Mouse (Mus musculus) liver, embryonic 12.5 days (tissue): ENCODE measurements around the gene Eif4e2. TPM values are rescaled to one million over a fixed set of nuclear protein-coding genes. Genes with fewer than 3 reads are reported as not detected.

Source experiments
- ATAC-seq: fragments of 200-750 bp; cut with Nextera tagmentation; 2 replicates; pipeline ENCODE4 v1.8.0; 2017; ENCODE audit warnings: moderate number of reproducible peaks, mild to moderate bottlenecking, moderate library complexity
- H3K27ac ChIP-seq: fragments of 300-500 bp; sonication (generic); 2 replicates; pipeline ENCODE4 v1.5.1; 2016; ENCODE audit warnings: mild to moderate bottlenecking
- H3K27me3 ChIP-seq: fragments of 300-500 bp; sonication (generic); replicated peaks from 2 replicates; pipeline ENCODE4 v1.6.1; 2016; ENCODE audit warnings: mild to moderate bottlenecking, moderate library complexity
- H3K36me3 ChIP-seq: fragments of 300-500 bp; sonication (generic); 2 replicates; pipeline ENCODE4 v1.6.1; 2016; ENCODE audit warnings: mild to moderate bottlenecking, moderate library complexity
- H3K4me1 ChIP-seq: fragments of 300-500 bp; sonication (generic); 2 replicates; pipeline ENCODE4 v1.6.1; 2016
- H3K4me2 ChIP-seq: fragments of 300-500 bp; sonication (generic); 2 replicates; pipeline ENCODE4 v1.6.1; 2016; ENCODE audit warnings: mild to moderate bottlenecking, moderate library complexity
- H3K4me3 ChIP-seq: fragments of 300-500 bp; sonication (generic); 2 replicates; pipeline ENCODE4 v1.5.1; 2016; ENCODE audit warnings: mild to moderate bottlenecking, moderate library complexity
- H3K9ac ChIP-seq: fragments of 300-500 bp; sonication (generic); 2 replicates; pipeline ENCODE4 v1.6.1; 2016; ENCODE audit warnings: mild to moderate bottlenecking, moderate library complexity
- H3K9me3 ChIP-seq: fragments of 300-500 bp; sonication (generic); replicated peaks from 2 replicates; pipeline ENCODE4 v1.6.1; 2016; ENCODE audit warnings: mild to moderate bottlenecking, moderate library complexity
- WGBS: fragments of 180-500 bp; shearing (Covaris S2); methylation state at CpG from one replicate; pipeline ENCODE4 v1.1.7; 2016; ENCODE audit not compliant: insufficient replicate concordance; 5-methylcytosine and 5-hydroxymethylcytosine counted together
- polyA plus RNA-seq: library from polyadenylated mRNA; unstranded; fragments of >200 nt; fragmentation: Nextera tagmentation; extraction: Ambion mirVana; gene quantifications from 2 replicates; pipeline ENCODE4 v1.2.1, GENCODE M21; 2016

The Eif4e2 gene
- polyA plus RNA-seq, 1 experiment from 2014 or later: 114 TPM

DNA sequence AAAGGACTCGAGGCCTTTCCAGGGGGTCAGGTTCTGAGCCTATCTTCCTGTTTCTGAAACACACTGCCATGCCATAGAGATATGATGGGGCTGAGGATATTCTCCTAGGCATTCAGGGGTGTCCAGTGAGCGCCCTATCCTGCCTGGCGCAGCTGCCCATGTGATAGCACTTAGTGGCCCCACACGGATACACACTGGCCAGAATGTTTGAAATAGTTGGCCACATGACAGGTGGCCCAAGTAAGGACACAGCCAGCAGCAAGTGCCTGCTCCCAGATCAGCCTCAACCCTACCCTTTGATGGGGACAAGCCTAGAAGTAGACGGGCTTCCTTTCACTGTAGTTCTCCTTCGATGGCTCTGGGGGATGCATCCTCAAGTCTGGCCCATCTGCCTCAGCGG lies 9.2 kb upstream of the Eif4e2 start, which contains the start of gene Chrng:
TSS of gene Chrng (plus strand) at position 193 of the 400 bp plus-strand sequence.
- Histone ChIP-seq H3K27ac (no peak within 1 kb of the TSS), H3K9ac (no peak within 1 kb of the TSS), H3K4me2 (no peak within 1 kb of the TSS), H3K9me3 (no peaks in the 10 kb centered on the region), H3K27me3 (peaks cover 54% of the 10 kb centered on the region), H3K4me1 (no peaks in the 10 kb centered on the region), H3K36me3 (no peaks in the 10 kb centered on the region), H3K4me3 (no peak within 1 kb of the TSS)
- no peak for ATAC-seq
- WGBS: 72% methylated on average over 7 of the region's 7 CpGs

DNA sequence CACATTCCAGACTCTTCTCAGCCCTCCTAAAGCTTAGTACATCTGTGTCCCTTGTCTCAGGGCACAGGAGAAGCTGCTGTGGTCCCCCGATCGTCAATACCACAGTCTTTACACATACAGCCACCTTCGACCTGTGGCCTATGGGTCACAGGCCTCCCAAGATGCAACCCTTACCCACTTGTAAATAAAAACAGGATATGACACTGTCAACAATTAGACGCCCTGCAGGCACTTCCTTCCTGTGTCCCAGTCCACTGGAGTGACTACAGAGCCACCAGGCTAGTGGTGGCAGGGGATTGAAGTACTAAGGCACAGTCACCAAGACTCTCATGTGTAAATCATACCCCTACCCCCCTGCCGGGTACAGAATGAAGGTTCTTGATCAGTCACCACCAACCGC lies 8.7 kb upstream of the Eif4e2 start:
- H3K4me2 ChIP-seq: no peak overlapping the region
- H3K9me3 ChIP-seq: no peaks in the 10 kb centered on the region
- peaks cover 59% of the 10 kb centered on the region for H3K27me3 ChIP-seq
- WGBS: 43% methylated on average over 6 of the region's 6 CpGs
- H3K4me3 ChIP-seq: no peak overlapping the region
- no peak overlapping the region for H3K9ac ChIP-seq
- ATAC-seq: no peak
- H3K27ac ChIP-seq: no peak overlapping the region
- no peaks in the 10 kb centered on the region for H3K36me3 ChIP-seq
- H3K4me1 ChIP-seq: no peaks in the 10 kb centered on the region

DNA sequence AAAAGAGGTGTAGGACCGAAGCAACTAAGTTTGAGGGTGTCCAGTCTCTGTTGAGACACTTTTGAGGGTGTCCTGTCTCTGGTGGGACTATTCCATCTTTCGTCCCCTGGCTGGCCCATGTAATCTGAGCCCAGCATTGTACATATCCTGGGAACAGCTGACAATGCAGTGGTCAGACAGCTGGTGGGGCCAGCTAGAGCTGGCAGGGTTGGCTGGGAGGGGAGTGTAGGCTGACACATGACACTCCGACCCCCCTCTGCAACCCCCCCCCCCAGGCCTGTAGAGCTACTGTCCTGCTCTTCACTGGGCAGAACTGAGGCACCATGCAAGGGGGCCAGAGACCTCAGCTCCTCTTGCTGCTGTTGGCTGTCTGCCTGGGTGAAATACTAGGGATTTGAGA lies 8.2 kb upstream of the Eif4e2 start:
- Histone ChIP-seq H3K27ac (no peak overlapping the region), H3K4me3 (no peak overlapping the region)
- 37% methylated on average over 3 of the region's 3 CpGs for WGBS

DNA sequence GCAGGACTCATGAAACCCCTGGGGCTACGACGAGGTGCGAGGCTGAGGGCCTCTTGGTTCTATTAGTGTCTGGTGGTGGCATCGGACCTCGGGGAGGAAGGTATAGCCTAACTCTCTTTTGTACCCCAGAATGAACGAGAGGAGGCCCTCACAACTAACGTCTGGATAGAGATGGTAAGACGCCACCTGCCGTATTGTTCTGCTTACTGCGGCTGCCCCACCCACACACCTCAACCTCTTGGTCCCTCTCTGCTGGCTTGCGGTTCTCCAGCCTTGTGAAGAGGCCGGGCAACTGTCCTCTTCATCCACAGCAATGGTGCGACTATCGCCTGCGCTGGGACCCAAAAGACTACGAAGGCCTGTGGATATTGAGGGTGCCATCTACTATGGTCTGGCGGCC lies 7.4 kb upstream of the Eif4e2 start:
- no peak overlapping the region for H3K4me3 ChIP-seq
- peaks cover 64% of the 10 kb centered on the region for H3K27me3 ChIP-seq
- no peak for ATAC-seq
- no peak overlapping the region for H3K9ac ChIP-seq
- no peaks in the 10 kb centered on the region for H3K9me3 ChIP-seq
- 23% methylated on average over 17 of the region's 17 CpGs for WGBS
- H3K36me3 ChIP-seq: no peaks in the 10 kb centered on the region
- H3K4me2 ChIP-seq: no peak overlapping the region
- no peak overlapping the region for H3K27ac ChIP-seq
- H3K4me1 ChIP-seq: no peaks in the 10 kb centered on the region

More for the DNA sequence above, 8.2 kb upstream of the Eif4e2 start:
- Histone ChIP-seq H3K36me3 (no peaks in the 10 kb centered on the region), H3K4me1 (no peaks in the 10 kb centered on the region), H3K4me2 (no peak overlapping the region), H3K27me3 (peaks cover 64% of the 10 kb centered on the region), H3K9me3 (no peaks in the 10 kb centered on the region), H3K9ac (no peak overlapping the region)
- no peak for ATAC-seq

DNA sequence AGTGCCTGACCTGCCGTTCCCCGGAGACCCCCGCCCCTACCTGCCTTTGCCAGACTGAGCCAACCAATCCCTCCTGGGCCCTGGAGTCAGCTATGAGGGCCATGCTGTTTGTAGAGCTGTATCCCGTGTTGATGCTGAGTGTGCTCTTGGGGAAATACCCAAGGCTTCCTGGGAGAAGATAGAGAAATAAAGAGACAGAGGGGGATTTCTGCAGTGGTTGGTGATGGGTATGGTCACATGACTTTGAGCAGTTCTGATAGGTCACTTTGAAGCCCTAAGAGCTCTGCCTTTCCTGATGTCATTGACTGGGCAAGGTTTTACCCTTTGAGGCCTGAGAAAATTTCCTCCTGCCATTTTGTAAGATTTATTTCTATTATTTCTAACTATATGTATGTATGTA lies 2.3 kb upstream of the Eif4e2 start:
- 64% methylated on average over 4 of the region's 4 CpGs for WGBS
- Histone ChIP-seq H3K9ac (no peak overlapping the region), H3K4me1 (peaks cover 27% of the 10 kb centered on the region), H3K27me3 (peaks cover 41% of the 10 kb centered on the region), H3K36me3 (peaks cover 10% of the 10 kb centered on the region; the same call in 1 of the 2 replicates), H3K27ac (no peak overlapping the region), H3K4me3 (no peak overlapping the region), H3K4me2 (no peak overlapping the region), H3K9me3 (no peaks in the 10 kb centered on the region)
- ATAC-seq: no peak

DNA sequence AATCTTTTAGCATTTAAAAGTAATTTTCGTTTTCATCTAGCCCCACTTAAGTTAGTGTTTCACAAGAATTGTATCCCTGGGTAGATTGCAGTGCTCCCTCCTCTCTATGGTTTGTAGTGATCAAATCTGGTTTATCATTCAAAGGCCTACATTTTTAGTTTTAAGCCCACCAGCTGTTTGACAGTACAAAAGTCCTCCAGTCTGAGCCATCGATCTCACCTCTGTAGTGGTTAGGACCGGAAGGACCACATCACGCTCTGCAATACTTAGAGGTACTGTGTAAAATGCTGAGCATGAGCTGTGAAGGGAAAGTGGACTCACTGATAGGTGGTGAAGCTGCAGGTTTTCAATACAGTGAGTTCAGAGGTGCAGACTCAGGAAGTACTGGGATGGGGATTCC lies 1.0 kb downstream of the Eif4e2 start:
- Histone ChIP-seq H3K9me3 (no peaks in the 10 kb centered on the region), H3K9ac (peak overlapping the region; percentile 98), H3K4me3 (peak overlapping the region; percentile 96), H3K36me3 (peaks cover 41% of the 10 kb centered on the region), H3K4me2 (peak overlapping the region; percentile 93), H3K4me1 (peaks cover 49% of the 10 kb centered on the region), H3K27me3 (peaks cover 8% of the 10 kb centered on the region; the same call in 1 of the 2 replicates), H3K27ac (peak overlapping the region; percentile 99)
- 9% methylated on average over 4 of the region's 4 CpGs for WGBS
- no peak for ATAC-seq

DNA sequence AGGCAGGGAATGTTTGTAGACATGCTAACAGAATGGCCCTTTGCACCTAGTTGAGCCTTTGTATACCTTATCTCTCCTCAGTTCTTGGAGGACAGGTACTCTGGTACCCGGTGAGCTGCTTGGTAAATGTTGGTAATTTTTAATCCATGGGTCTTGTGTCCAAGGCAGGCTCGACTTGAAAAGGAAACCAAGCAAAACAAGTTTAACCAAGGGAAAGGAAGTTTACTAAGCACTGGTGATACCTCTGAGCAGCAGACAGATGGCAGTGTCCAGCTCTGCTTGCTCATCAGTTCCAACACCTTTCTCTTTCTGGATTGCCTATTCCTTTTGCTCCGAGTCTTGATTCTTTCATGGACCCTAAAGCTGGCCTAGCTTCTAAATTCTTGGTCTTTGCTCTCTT lies 4.2 kb downstream of the Eif4e2 start:
- Histone ChIP-seq H3K4me1 (peaks cover 47% of the 10 kb centered on the region), H3K27ac (no peak overlapping the region), H3K9ac (no peak overlapping the region), H3K27me3 (no peaks in the 10 kb centered on the region), H3K9me3 (no peaks in the 10 kb centered on the region), H3K4me2 (no peak overlapping the region), H3K36me3 (peaks cover 73% of the 10 kb centered on the region), H3K4me3 (no peak overlapping the region)
- WGBS: 57% methylated on average over 3 of the region's 3 CpGs
- ATAC-seq: no peak

DNA sequence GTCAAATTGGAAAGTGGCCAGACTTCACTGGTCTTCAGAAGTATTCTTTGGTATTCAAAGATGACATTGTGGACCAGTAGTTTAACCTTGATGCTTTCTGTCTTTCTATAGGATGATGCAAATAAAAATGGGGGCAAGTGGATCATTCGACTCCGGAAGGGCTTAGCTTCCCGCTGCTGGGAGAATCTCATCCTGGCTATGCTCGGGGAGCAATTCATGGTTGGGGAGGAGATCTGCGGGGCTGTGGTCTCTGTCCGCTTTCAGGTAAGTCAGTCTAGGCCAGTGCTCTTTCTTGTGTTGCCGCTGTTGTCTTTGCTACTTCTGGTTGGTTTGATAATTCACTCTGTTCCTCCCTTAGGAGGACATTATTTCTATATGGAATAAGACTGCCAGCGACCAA lies 12.0 kb downstream of the Eif4e2 start:
- Histone ChIP-seq H3K27me3 (no peaks in the 10 kb centered on the region), H3K4me2 (no peak overlapping the region), H3K9ac (no peak overlapping the region), H3K27ac (no peak overlapping the region), H3K4me3 (no peak overlapping the region), H3K9me3 (no peaks in the 10 kb centered on the region), H3K36me3 (peaks cover 94% of the 10 kb centered on the region), H3K4me1 (no peaks in the 10 kb centered on the region)
- no peak for ATAC-seq
- WGBS: 86% methylated on average over 8 of the region's 8 CpGs

DNA sequence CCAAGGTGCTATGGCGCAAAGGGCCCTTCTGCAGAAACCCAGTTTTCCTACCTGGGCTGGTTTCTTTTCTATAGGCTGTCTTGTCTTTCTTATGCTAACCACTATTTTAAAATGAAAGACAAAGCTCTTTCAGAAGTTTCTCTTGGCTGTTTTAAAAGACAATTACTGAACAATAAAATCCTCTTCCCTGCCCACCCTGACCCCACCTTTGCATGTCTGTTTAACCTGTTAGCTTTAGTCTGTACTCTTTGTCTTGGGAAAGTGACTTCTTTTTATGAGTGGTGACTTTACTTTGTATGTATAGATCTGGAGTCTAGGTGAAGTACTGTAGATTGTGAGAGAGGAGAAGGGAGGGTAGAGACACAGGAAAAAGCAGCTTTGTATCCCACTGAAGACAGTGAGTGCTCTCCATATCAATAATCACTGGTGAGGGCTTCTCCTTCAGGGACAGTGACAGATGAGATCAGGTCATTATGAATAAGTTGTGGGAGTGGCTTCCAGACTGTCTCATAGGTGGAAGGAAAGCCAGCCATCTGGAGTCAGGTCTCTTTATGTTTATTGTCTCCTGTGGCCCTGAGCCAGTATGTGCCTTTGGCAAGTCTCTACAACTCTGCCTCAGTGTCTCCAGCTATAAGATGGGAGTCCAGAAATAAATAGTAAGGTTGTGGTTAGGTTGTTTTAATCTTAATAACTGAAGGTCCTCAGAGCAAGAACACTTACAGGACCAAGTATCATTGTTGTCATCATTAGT lies 12.9 kb downstream of the Eif4e2 start:
- ATAC-seq: no peak
- H3K4me2 ChIP-seq: no peak overlapping the region
- no peak overlapping the region for H3K27ac ChIP-seq
- H3K9me3 ChIP-seq: no peaks in the 10 kb centered on the region
- peaks cover 91% of the 10 kb centered on the region for H3K36me3 ChIP-seq
- no peak overlapping the region for H3K9ac ChIP-seq
- 85% methylated on average over 1 of the region's 1 CpGs for WGBS
- H3K4me1 ChIP-seq: no peaks in the 10 kb centered on the region
- no peak overlapping the region for H3K4me3 ChIP-seq
- no peaks in the 10 kb centered on the region for H3K27me3 ChIP-seq

DNA sequence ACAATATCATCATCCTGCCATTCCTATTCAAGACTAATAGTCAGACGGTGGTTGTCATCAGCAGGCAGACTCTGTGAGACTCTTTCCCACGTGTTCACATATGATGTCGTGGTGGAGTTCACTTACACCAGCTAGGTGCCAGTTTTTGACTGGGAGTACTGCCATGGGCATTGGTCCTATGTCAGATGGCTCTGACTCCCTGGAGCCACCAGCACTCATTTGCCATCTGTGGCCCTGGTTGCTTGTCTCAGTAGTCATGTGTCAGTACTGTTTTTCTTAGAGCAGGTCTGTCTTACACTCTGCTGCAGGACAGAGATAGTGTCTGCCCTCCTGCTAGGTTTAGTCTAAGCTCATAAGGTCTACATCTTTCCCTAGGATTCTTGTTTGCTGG lies 13.4 kb downstream of the Eif4e2 start:
- Histone ChIP-seq H3K9ac (no peak overlapping the region), H3K9me3 (no peaks in the 10 kb centered on the region), H3K36me3 (peaks cover 91% of the 10 kb centered on the region), H3K4me2 (no peak overlapping the region), H3K4me1 (no peaks in the 10 kb centered on the region), H3K4me3 (no peak overlapping the region), H3K27me3 (no peaks in the 10 kb centered on the region), H3K27ac (no peak overlapping the region)
- ATAC-seq: no peak
- 80% methylated on average over 3 of the region's 3 CpGs for whole genome bisulfite sequencing

DNA sequence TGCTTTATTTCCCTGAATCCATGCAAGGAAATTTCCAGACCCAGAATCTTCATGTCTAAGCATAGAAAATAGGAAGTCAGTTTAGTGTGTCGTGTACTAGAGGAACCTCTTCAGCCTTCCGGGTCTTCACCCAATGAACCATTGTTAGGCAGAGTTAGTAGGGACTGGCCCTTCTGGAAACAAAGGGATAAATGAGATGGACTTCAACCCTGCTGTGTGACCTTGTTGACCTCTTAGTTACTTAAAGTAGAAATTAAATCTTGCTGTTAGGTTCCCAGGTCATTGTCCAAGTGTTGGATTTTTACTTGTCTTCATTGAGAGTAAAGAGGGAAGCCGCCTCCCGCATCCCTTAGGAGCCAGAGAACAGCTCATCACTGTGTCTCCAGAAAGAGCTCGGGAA lies 16.9 kb downstream of the Eif4e2 start:
- Histone ChIP-seq H3K4me3 (no peak overlapping the region), H3K9me3 (no peaks in the 10 kb centered on the region), H3K9ac (no peak overlapping the region), H3K27ac (no peak overlapping the region), H3K4me1 (no peaks in the 10 kb centered on the region), H3K4me2 (no peak overlapping the region), H3K27me3 (no peaks in the 10 kb centered on the region), H3K36me3 (peaks cover 89% of the 10 kb centered on the region)
- no peak for ATAC-seq
- 79% methylated on average over 5 of the region's 5 CpGs for WGBS

DNA sequence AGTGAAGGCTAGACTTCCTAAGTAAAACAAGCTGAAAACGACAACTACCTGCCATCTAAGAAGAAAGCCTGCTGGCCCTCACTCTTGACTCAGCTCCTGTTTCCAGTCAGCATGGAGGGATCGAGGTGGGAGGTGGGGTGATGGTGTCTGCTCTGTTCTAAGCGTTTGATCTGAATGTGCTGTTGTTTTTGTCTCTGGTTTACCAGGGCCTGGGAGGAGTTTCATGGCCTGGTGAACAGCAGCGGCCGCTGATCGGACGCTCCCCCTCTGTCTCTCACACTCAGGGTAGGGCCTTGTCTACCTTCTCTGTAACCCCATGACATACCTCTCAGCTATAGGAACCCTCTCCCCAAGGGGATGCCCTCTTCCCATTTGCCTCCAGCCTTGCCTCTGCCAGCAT lies 18.5 kb downstream of the Eif4e2 start:
- Histone ChIP-seq H3K27ac (no peak overlapping the region), H3K27me3 (no peaks in the 10 kb centered on the region), H3K4me1 (no peaks in the 10 kb centered on the region), H3K9ac (no peak overlapping the region), H3K9me3 (no peaks in the 10 kb centered on the region), H3K4me2 (no peak overlapping the region), H3K4me3 (no peak overlapping the region), H3K36me3 (peaks cover 88% of the 10 kb centered on the region)
- 82% methylated on average over 7 of the region's 7 CpGs for WGBS
- ATAC-seq: no peak

DNA sequence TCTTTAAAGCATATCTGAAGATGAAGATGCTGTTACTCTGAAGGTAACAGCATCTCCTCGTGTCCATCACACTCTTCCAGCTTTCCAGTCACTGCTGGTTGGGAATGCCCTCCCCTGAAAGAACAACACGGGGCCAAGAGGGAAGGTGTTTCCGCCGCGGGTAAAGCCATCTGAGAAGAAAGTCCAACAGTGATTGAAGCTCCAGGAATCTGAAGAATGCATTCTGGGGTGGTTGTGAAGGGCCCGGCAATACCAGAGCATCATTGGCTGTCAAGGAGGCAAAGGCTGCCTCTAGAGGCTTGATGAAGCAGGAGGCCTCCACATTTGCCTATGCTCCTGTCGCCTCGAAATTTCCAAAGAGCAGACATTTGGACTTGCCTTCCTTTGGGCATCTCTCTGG lies 25.3 kb downstream of the Eif4e2 start:
- Histone ChIP-seq H3K27me3 (no peaks in the 10 kb centered on the region), H3K27ac (no peak overlapping the region), H3K9ac (no peak overlapping the region), H3K36me3 (peaks cover 47% of the 10 kb centered on the region), H3K4me3 (no peak overlapping the region), H3K4me1 (peaks cover 5% of the 10 kb centered on the region; the same call in 1 of the 2 replicates), H3K4me2 (no peak overlapping the region), H3K9me3 (no peaks in the 10 kb centered on the region)
- ATAC-seq: no peak
- WGBS: 63% methylated on average over 8 of the region's 8 CpGs
